Mouse (Mus musculus) heart, adult 11 months (tissue): ENCODE measurements around the gene Rai1.

Experiments
- DNase-seq: peaks from one replicate; pipeline ENCODE4 v3.0.0; 2022

Gene Rai1

DNA sequence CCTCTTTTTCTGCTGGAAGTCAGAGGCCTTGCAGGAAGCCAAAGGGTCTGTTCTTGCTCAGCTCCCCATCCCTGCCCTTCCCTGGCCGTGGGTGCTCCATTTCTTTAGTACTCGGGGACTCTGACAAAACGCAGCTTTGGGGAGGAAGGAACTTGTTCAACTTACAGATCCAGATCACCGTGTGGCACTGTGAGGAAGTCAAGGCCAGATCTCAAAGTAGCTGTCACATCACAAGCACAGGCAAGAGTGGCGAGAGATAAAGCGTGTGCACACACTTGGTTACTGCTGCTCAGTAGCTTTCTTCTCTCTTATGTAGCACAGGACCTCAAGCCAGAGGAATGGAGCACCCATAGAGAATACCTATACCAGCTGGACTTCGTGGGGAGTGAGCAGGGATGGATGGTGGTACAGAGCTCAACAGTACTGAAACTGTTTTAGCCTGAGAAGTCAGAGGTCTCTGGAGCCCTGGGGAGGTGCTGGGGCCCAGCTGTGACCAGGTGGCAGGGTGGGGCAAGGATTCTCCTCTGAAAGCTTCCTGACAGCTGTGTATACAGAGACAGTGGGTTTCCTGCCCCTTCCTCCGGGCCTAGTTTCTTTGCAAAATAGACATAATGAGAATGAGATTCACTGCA lies 5.1 kb upstream of the Rai1 start:
- DNase-seq, result no peak

DNA sequence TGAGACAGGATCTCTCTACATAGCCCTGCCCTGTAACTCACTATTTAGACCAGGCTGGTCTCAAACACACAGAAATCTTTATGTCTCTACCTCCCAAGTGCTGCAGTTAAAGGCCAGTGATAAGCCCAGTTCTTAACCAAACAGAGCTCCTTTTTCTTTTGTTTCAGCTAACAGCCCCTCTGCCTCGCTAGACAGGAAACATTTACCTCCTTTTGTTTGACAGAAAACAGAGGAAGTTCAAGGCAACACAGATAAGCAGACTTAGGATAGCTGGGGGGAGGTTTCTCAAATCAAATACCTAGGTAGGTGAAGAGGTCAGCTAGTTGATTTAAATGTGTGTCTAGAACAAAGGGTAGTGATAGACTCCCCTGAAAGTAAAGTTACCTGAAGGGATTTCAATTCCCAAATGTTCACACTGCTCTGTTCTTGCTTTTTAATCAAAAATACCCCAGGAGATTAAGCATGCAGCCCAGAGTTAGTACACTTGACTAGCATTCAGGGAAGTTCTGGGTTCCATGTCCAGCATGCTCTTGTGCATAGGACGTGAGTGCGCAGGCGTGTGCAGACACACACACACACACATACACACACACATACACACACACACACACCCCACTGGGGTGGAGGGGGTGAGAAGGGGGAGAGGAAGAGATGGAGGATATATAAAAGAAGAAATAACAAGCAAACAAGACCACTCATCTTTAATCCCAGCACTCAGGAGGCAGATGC lies 3.8 kb upstream of the Rai1 start:
- no peak for DNase-seq

DNA sequence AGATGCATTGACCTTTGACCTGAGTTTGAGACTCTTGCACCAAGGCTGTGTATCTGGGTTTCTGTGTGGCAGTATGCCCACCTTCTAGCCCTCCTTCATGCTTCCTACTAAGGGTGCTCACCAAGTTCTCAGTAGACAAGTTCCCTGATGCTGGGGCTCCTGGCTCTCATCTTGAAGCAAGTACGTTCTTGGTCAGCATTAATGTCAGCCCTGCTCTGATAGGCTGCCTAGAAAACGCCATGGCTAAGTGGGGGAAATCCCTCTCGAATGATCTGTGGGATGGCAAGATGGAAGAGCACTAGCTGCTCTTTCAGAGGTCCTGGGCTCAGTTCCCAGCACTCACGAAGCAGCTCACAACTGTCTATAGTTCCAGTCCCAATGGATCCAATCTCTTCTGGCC lies 2.8 kb upstream of the Rai1 start:
- peak; percentile 84 for DNase-seq

DNA sequence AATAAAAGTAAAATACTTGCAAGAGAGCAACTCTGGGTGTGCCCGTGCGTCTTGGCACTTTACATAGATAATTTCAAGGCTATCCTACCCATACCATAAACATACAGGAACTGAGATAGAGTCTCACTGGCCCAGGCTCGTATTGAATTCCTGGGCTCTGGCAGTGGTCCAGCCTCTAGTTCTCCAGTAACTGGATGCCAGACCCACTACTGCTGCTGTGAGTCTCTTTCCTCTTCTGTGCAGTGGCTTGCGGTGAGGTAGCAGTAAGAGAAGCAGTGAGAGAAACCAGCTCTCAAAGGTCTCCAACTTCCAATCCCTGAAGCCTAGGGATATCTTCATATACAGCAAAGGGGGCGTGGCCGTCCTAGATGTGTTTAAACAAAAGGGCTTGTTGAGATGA lies 2.1 kb upstream of the Rai1 start:
- peak; percentile 88 for DNase-seq

DNA sequence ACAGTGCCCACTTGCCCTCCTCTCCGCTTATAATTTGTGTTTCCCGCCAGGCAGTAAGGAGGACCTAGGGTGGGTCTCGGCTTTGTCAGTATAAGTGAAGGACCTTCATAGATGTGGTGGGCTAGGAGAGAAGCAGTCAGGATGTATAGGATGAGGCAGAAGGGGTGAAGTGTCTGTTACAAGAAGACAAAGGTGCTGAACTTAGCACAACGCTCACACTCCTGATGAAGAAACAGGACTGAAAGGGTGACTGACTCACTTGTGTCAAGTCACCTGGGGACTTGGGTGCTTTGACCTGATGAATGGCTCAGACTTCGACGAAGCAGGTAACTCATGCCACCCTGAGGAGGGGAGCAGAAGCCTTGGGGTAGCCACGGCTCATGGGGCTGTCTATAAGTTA lies 1.2 kb upstream of the Rai1 start:
- DNase-seq, result peak; percentile 87

DNA sequence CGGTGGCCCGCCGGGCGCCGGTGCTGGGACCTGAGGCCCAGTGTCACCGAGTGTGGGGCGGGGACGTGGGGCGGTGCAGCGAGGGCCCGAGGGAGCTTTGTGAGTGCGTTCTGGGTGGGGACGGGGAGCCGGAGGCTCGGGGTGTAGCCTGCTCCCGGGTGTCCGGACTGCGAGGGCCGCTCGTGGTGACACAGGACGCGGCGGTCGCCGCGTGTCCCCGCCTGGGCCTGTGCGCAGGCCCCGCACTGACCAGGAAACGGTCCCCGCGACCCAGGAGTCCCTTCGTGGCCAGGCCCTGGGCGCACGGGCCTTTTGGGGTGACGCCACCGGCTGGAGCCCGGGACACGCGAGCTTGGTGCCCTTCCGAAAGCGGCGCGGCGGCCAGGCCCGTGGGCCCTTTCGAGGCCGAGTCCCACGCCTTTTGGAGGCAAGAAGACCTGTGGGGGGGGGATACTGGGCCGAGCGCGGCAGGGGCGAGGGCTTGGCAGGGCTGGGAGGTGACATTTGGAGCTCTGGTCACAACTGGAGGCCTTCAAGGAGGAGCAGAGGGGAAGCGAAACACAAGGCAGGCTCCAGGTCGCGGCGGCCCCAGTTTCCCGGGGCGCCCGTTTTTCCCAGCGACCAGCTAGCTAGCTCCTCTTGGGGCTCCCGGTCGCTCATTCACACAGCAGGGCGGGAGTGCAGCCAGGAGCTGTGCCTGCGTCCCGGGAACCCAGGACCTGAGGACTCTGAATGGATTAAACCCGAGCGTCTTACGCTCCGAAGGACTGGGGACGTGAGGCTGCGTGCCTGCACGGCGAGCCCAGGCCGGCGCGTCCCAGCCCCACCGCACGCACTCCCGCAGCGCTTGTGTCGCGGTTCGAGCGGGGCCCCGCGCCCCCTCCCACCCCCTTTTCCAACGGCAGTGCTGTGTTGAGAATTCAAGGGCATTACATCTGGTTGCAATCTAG lies 1.1 kb downstream of the Rai1 start:
- DNase-seq, result peak; percentile 98

DNA sequence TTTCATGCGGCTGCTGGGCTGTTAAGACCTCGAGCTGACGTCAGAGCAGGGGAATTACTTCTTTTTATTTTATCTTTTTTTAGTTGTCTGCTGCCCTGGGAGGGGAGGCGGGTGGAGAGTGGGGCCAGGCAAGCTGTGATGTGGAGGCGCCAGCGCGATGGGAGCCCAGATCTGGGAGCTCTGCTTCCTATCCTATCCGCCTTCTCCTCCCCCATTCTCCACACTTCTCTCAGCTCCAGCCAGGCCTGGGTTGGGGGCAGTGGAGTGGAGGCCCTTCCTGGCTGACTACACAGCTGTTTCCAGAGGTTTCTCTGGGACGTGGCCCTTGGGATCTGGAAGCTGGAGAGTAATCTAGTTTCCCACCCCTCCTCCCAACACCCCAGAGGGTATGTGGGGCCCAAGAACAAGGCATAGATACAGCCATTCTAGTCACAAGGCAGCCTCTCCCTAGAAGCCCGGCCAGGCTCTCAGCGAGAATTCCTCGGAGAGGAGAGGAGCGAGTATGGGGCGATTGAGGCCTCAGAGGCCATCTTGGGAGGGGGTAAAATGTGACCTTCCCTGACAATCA lies 1.8 kb downstream of the Rai1 start:
- peak; percentile 98 for DNase-seq

DNA sequence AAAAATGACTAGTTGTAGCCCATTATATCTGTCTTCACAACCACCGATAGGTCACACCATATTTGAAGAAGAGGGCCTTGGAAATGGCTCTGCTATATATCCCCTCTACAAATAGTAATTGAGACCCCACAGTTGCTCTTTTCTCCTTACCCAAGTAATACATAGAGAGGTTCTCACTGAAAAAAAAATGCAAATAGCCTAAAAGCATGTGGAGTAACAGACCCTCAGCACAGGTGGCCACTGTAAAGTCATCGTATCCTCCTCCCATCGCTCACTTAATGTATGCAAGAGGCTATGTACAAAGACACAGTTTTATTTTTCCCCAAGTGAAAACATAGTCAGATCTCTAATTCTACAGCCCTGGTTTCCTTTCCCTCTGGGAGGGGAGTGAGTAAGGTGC lies 2.6 kb downstream of the Rai1 start:
- no peak for DNase-seq

DNA sequence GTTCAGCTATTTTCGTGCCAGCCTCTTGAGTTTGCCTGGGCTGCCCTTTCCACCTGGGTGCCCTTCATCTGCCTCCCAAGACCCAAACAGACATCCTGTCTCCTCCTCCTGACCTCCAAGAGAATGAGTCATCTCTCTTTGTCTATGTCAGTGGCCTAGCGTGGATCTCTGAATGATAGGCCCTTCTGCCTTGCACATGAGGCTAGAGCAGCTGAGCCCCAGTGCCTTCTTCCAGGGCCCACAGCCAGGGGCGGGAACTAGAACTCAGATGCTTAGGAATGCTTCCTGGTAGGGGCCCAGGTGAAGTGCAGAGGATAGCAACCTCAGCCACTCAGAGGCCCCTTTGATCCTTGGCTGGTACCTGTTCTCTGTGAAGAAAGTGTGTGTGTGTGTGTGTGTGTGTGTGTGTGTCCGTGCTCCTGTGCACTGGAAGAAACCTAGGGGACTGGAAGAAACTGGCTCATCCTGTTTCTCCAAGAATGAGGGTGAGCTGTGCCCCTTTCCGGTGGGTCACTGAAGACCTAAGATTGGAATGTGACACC lies 3.9 kb downstream of the Rai1 start:
- no peak for DNase-seq

DNA sequence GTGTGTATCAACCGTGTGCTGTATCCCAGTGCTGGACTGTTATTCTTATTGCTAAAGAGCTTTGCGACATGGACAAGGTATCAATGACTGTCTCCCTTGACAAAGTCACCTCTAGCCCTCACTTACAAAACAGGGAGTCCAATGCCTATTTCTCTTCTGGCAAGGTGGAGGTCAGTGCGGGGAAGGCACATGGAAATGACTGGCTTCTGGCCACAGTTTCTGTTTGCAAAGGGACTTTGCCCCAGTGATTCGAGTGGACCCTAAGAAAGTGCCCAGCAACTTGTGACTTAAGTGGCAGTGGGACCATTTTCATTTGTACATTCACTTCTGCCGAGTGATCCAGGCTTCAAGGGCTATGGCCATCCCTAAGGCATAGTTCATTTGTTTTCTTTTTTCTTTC lies 5.6 kb downstream of the Rai1 start:
- no peak for DNase-seq

DNA sequence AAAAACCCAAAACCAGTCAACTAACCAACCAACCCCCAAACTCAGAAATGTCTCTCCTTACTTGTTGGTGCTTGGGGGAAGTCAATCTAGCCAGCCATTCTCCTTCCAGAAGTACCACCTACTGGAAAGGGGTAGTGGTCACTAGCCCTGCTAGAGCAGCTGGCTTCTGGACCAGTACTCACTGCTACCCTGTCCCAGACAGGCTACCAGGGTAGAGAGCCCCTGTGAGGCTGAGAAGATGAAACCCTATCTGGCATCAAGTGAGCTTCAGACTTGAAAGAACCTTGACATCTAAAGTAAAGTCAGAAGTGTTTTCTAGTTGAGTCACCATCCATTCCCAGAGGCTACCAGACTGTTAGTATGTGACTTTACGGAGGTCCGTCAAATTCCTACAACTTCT lies 6.8 kb downstream of the Rai1 start:
- no peak for DNase-seq

DNA sequence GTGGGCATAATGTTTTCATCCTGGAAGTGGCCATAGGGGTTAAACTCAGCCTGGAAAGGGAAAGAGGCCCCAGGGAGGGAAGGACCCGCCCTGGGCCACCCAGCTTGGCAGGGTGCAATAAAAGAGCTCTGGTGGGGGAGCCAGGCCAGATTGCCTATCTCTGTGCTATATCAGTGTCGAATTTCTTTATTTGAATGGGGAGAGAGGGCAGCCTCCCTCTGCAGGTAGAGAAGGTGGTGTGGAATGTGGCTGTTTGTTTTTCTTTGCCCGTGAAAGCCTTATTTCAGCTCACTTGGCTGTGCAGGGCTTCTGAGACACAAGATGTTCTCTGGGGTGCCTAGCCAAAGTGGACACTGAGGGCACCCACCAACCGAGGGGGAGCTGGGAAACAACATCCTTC lies 8.8 kb downstream of the Rai1 start:
- DNase-seq, result peak; percentile 87

DNA sequence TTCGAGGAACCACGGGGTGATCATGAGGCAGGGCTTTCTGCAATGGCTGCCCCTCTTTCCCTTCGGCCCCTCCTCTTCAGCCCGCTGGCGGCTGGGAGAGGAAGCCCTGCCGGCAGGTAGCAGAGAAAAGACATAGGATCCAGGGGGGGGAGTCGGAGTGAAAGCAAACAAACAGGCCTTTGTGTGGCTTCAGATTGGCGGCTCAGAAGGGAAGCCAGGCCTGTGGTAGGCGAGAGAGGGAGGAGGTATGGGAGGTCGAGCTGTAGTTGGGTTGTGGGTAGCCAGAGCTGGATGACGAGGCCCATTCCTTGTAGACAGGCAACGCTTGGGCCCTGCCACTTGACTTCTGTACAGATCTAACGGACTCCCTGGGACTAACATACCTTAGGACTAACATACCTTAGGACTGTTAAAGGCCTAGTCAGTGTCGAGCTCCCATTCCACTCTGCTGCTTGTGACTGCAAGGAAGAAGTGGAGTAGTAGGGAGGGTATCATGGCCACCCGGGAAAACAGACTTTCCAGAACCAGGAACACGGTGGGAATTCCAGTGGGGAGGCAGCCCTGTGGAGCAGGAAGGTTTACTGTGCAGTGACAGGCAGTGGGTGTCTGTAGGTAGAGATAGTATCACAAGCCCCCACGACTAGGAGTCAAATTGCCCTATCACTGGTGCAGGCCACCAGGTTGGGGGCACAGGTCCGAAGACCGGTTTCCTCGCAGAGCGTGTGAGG lies 9.6 kb downstream of the Rai1 start:
- DNase-seq, result peak; percentile 97

DNA sequence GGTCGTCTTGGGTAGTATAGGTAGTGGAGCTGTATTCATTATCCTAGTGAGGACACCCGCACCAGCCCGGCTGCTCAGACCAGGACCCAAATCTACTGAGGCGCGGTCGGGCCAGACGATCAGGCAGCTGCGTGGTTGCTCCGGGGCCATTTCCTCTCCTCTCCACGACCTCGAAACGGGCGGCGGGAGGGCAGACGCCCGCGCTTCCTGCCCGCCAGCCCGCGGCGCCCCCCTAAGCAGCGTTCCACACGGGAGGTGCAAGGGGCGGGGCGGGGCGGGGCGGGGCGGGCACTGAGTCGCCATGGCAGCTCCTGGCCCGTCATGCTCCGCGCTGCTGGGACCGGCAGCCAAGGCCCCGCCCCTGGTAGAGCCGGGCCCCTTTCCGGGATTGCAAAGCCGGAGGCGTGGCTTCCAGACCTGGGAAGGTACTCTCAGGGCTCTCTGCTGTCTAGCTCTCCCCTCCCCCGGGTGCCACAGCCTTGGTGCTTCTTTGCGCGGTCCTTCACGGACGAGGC lies 10.3 kb downstream of the Rai1 start:
- peak; percentile 100 for DNase-seq

DNA sequence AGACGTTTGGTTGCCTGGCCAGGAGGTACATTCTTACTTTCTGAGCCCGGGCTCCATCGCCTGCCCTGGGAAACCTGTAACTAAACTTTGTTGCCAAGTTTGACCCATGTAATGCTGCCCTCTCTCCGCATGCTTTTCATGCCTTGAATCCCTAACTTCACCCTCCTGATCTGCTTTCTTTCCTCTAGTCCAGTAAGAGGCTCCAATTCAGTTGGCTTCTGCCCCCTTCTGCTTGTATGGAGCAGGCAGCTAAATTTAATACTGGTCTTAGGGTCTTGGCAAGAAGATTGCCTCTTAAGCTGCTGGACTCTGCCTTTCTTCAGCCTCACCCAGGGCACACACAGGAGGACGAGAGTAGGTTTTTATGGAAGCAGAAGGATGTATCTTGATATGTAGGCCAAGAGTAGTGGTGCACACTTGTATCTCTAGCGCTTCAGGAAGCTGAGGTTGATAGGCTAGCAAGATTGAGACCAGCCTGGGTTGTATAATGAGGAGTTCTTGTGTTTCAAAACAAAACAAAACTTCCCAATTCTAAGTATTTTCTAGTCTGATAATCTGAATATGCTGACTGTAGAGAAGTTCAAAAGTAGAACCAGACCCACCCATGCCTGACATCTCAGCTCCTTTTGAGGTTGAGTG lies 10.9 kb downstream of the Rai1 start:
- DNase-seq, result no peak

DNA sequence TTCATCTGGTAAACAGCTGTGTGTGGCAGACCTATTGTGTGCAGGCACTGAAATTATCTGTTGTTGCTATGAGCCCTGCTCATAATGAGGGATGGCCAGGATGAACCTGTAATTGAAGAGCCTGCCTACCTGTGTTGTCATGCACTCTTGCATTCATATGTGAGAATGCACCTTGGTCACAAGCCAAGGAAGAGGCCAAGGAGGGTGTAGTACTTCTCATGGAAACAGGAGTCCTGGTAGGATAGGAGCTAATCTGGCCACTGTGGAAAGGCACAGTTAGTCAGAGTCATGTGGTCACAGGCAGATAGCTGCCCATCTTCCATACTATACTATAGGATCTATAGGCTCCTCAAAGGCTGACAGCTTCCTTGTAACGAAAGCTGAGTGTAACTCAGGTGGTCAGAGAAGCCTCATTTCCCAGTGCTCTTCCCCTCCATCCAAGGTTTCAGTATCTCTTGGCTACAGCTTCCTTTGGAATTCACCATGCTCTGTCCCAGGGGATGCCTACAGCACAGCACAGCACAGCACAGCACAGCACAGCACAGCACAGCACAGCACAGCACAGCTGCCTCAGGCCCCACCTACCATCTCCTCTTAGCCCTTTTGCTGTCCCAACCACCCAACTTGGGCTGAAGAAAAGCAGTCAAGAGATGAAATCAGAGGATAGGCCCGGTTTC lies 15.9 kb downstream of the Rai1 start:
- DNase-seq, result peak; percentile 84

DNA sequence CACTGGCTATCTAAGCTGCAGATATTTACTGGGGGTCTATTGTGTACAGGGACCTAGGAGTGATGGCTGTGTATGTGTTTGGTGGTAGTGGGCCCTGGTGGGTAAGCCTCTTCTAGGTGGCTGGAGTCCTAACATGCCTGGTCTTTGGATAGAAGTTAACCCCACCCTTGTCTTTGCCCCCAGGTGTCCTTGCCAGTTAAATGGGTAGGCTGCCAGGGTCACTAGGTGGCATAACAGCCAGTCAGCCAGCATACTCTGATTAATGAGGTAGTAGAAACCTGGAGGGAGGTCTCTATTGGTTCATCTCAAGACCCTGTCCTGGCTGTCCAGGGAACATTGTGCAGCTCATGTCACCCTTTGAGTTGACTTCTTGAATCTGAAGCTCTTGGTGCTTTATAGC lies 17.8 kb downstream of the Rai1 start:
- DNase-seq, result peak; percentile 89

DNA sequence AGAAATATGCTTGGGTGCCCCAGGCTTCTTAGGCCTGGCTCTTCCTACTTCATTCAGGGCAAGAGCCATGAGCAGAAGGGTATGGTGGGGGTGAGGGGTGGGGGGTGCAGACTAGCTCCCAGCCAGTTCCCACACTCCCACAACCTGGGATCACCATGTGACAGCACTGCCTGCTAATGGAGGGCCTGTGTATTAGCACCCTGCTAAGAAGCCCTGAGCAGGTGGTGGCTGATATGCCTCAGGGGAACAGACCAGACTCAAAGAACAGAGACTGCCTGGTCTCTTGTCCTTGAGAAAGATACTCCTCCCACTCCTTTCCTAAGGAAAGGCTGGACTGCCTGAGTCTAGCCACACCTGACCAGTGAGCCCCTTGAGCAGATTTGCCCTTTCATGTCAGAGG lies 22.2 kb downstream of the Rai1 start:
- no peak for DNase-seq

DNA sequence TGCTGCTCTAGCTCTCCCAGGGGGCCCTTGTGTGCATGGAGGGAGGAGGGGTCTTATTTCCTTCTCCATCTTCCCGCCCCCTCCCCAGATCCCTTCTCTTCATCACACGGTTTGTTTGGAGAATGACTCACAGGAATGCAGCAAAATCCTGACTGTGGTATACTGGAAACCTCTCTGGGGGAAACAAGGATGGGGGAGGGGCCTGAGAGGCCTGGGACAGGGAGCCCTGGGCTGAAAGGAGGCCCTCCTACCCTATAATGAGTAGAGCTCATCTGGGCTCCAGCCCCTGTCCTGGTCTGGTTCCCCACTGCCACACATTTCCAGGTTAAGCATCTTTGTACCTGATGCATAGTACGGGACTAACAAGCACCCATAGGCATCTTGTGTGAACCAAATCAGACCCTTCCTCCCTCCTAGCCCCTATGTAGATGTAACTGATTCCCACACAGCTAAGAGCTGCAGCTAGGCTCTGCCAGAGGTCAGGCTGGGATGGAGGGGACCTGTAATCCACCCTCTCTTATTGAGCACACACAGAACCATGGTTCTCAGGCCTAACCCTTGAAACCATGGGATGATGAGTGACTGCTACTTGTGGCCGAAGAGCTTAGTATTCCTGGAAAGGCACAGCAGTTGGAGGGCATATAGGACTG lies 23.2 kb downstream of the Rai1 start:
- no peak for DNase-seq

DNA sequence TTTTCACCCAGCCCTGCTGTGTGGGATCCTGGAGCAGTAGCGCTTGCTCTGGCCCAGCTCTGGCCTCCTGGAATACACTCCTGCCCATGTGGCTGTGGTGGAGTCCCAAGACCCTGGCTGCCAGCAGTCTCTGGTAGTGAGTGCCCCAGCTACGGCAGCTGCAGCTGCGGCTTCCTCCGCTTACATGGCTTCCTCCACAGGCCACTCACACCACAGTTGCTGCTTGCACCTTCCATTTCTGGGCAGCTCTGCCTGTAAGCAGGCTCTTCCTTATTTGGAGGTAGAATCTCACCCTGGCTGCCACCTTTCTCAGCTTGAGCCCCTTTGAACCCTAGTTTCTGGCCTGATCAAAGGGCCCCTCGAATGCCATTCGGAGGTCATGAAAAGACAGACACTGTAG lies 25.7 kb downstream of the Rai1 start:
- DNase-seq, result no peak

DNA sequence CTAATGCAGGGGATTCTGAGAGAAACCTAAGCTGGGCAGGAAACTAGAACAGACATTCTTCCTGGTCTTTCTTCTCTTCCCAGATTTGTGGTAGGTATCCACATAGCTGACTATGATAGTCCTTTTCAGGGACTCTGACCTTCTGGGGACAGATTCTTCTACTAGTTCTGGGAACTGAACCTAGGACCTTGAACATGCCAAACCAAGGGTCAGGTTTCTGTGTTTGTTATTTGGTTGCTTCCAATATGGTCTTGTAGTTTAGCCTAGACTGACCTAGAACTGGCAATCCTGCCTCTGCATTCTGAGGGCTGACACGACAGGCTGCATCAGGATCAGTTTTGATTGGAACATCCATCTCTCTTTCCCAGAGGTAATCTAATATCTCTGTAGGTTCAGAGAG lies 27.2 kb downstream of the Rai1 start:
- DNase-seq, result no peak
